Mouse (Mus musculus) hindbrain, embryonic 16.5 days (tissue): ENCODE results near the gene Atp6v1a. TPM values are rescaled to one million over a fixed set of nuclear protein-coding genes. Genes with fewer than 3 reads are reported as not detected.

Experiments
- ATAC-seq: fragments of 200-750 bp; cut with Nextera tagmentation; 2 replicates; pipeline ENCODE4 v1.8.0; 2017; ENCODE audit warnings: moderate TSS enrichment, moderate library complexity
- H3K27ac ChIP-seq: fragments of 300-500 bp; sonication (generic); 2 replicates; pipeline ENCODE4 v1.5.1; 2014; ENCODE audit warnings: low read depth, mild to moderate bottlenecking, control low read depth, low read length, moderate library complexity
- H3K27me3 ChIP-seq: fragments of 300-500 bp; sonication (generic); replicated peaks from 2 replicates; pipeline ENCODE4 v1.6.1; 2014; ENCODE audit warnings: low read length; ENCODE audit not compliant: control insufficient read depth, insufficient read depth
- H3K36me3 ChIP-seq: fragments of 300-500 bp; sonication (generic); 2 replicates; pipeline ENCODE4 v1.6.1; 2014; ENCODE audit warnings: mild to moderate bottlenecking, low read length, moderate library complexity, mixed read lengths; ENCODE audit not compliant: control insufficient read depth, insufficient read depth
- H3K4me1 ChIP-seq: fragments of 300-500 bp; sonication (generic); 2 replicates; pipeline ENCODE4 v1.6.1; 2014; ENCODE audit warnings: low read depth, low read length; ENCODE audit not compliant: control insufficient read depth, insufficient read depth
- H3K4me2 ChIP-seq: fragments of 300-500 bp; sonication (generic); 2 replicates; pipeline ENCODE4 v1.6.1; 2014; ENCODE audit warnings: mild to moderate bottlenecking, low read length, control low read depth, moderate library complexity
- H3K4me3 ChIP-seq: fragments of 300-500 bp; sonication (generic); 2 replicates; pipeline ENCODE4 v1.5.1; 2014; ENCODE audit warnings: mild to moderate bottlenecking, low read length, control low read depth, moderate library complexity
- H3K9ac ChIP-seq: fragments of 300-500 bp; sonication (generic); 2 replicates; pipeline ENCODE4 v1.6.1; 2014; ENCODE audit warnings: low read depth, mild to moderate bottlenecking, control low read depth, low read length, moderate library complexity
- H3K9me3 ChIP-seq: fragments of 300-500 bp; sonication (generic); 2 replicates; pipeline ENCODE4 v1.6.1; 2014; ENCODE audit warnings: mild to moderate bottlenecking, low read length, moderate library complexity; ENCODE audit not compliant: control insufficient read depth
- WGBS: fragments of 180-500 bp; shearing (Covaris S2); extraction: QIAGEN DNeasy Blood & Tissue Kit; methylation state at CpG from one replicate; pipeline ENCODE4 v1.1.7; 2014; 5-methylcytosine and 5-hydroxymethylcytosine counted together
- polyA plus RNA-seq: library from polyadenylated mRNA; unstranded; fragments of >200 nt; fragmentation: Nextera tagmentation; extraction: Ambion mirVana; gene quantifications from 2 replicates; pipeline ENCODE4 v1.2.1, GENCODE M21; 2015

Atp6v1a gene
- polyA plus RNA-seq, 1 experiment from 2014 or later, result 155 TPM

- WGBS, result 26% methylated on average over 10 of the region's 10 CpGs
- Histone ChIP-seq H3K9ac (no peak overlapping the region), H3K36me3 (no peaks in the 10 kb centered on the region), H3K27ac (no peak overlapping the region), H3K9me3 (no peaks in the 10 kb centered on the region), H3K4me3 (no peak overlapping the region), H3K27me3 (no peaks in the 10 kb centered on the region), H3K4me2 (no peak overlapping the region), H3K4me1 (no peaks in the 10 kb centered on the region)
- ATAC-seq, result peak; percentile 51; the same call in 1 of the 2 replicates
Observed at GRCm38 (mm10) chr16:44058745-44059144, 80.8 kb downstream of the Atp6v1a start.

DNA sequence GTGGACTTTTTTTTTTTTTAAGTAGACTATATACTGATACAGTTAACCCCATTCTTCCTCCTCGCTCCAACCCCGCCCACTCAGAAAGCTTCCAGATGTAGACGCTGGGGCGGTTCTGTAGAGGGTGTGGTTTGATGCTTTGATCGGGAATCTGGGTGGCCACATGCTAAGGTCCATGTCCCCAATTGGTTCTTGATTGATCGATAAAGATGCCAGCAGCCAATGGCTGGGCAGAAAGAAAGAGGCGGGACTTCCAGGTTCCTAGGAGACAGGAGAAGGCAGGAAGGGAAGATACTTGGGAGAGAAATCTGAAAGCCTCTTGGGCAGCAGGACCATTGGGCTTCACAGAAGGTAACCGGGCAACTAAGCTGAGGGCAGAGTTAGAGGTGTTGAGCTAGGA, 83.7 kb downstream of the Atp6v1a start:
- Histone ChIP-seq H3K36me3 (no peaks in the 10 kb centered on the region), H3K9ac (no peak overlapping the region), H3K9me3 (no peaks in the 10 kb centered on the region), H3K27ac (no peak overlapping the region), H3K4me1 (no peaks in the 10 kb centered on the region), H3K4me2 (no peak overlapping the region), H3K4me3 (no peak overlapping the region), H3K27me3 (no peaks in the 10 kb centered on the region)
- 0 out of 2 replicates have a peak, but pooled peaks have one; percentile 27 for ATAC-seq
- 62% methylated on average over 8 of the region's 8 CpGs for WGBS

DNA sequence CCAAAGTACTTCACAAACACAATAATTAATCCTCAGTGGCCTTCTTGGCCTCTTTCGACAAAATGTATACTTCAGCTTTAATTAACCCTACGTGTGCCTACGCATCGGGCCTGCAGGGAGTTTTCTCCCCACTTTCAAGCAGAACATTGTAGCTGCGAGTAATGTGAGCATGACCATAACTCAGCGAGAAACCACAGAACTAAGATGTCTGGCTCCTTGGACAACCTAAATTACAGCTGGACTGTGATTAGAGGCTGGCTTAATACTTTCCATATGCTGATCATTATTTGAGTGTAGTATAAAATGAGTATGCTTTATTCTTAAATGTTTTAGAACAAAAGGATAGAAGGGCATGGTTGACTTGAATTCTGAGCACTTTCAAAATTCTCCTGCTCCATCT, 86.2 kb downstream of the Atp6v1a start:
- Histone ChIP-seq H3K9me3 (no peaks in the 10 kb centered on the region), H3K4me1 (no peaks in the 10 kb centered on the region), H3K9ac (no peak overlapping the region), H3K27ac (no peak overlapping the region), H3K4me2 (no peak overlapping the region), H3K27me3 (no peaks in the 10 kb centered on the region), H3K36me3 (no peaks in the 10 kb centered on the region), H3K4me3 (no peak overlapping the region)
- no peak for ATAC-seq
- WGBS, result 84% methylated on average over 6 of the region's 6 CpGs

- H3K4me1 ChIP-seq, result no peaks in the 10 kb centered on the region
- no peak overlapping the region for H3K4me3 ChIP-seq
- WGBS, result 89% methylated on average over 6 of the region's 6 CpGs
- no peak overlapping the region for H3K4me2 ChIP-seq
- no peaks in the 10 kb centered on the region for H3K27me3 ChIP-seq
- no peak overlapping the region for H3K27ac ChIP-seq
- no peaks in the 10 kb centered on the region for H3K36me3 ChIP-seq
- H3K9ac ChIP-seq, result no peak overlapping the region
- H3K9me3 ChIP-seq, result no peaks in the 10 kb centered on the region
- no peak for ATAC-seq
Observed at GRCm38 (mm10) chr16:44052390-44052789, 87.1 kb downstream of the Atp6v1a start.

GRCm38 (mm10) chr16:44050139-44050538, 89.4 kb downstream of the Atp6v1a start:
- Histone ChIP-seq H3K27ac (no peak overlapping the region), H3K36me3 (no peaks in the 10 kb centered on the region), H3K4me2 (no peak overlapping the region), H3K27me3 (no peaks in the 10 kb centered on the region), H3K9ac (no peak overlapping the region), H3K4me1 (no peaks in the 10 kb centered on the region), H3K4me3 (no peak overlapping the region), H3K9me3 (no peaks in the 10 kb centered on the region)
- ATAC-seq, result no peak
- 78% methylated on average over 5 of the region's 5 CpGs for whole genome bisulfite sequencing

DNA sequence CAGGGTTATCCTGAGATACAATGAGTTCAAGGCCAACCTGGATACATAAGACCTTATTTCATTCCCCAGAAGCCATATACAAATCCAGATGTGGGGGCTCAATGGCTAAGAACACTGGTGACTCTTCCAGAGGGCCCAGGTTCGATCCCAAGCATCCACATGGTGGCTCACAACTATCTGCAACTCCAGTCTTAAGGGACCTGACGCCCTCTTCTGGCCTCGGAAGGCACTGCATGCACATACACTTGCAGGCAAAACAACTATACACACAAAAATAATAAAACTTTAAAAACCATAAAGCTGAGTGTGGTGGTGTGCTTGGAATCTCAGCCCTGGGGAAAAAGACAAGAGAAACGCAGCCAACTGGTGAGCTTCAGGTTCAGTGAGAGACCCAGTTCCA, 100.4 kb downstream of the Atp6v1a start:
- no peaks in the 10 kb centered on the region for H3K27me3 ChIP-seq
- H3K4me1 ChIP-seq, result no peaks in the 10 kb centered on the region
- H3K4me3 ChIP-seq, result no peak overlapping the region
- no peak overlapping the region for H3K9ac ChIP-seq
- no peak overlapping the region for H3K4me2 ChIP-seq
- 85% methylated on average over 4 of the region's 4 CpGs for WGBS
- no peak overlapping the region for H3K27ac ChIP-seq
- ATAC-seq, result no peak
- no peaks in the 10 kb centered on the region for H3K9me3 ChIP-seq
- no peaks in the 10 kb centered on the region for H3K36me3 ChIP-seq

Other genes with a start within 250 kb of the Atp6v1a start
- gene Ccdc191, start 249.9 kb downstream of the Atp6v1a start, polyA plus RNA-seq, result 6.7 and 8.9 TPM in 2 replicates
- 17.6 and 18.9 TPM in 2 replicates for gene Qtrt2, start 212.9 kb downstream of the Atp6v1a start, polyA plus RNA-seq
- 3.4 and 3.8 TPM in 2 replicates for gene Zdhhc23, start 159.9 kb downstream of the Atp6v1a start, polyA plus RNA-seq
- 3.1 and 3.5 TPM in 2 replicates for gene Gramd1c, start 76.4 kb downstream of the Atp6v1a start, polyA plus RNA-seq
- 58.6 and 64.5 TPM in 2 replicates for gene Naa50, start 125 bp upstream of the Atp6v1a start, polyA plus RNA-seq
- gene Usf3, start 33.5 kb upstream of the Atp6v1a start, polyA plus RNA-seq, result 1.9 and 2.1 TPM in 2 replicates
- 20.4 TPM in 2 replicates for gene Sidt1, start 193.5 kb upstream of the Atp6v1a start, polyA plus RNA-seq
- 12.7 and 18.4 TPM in 2 replicates for gene Spice1, start 207.4 kb upstream of the Atp6v1a start, polyA plus RNA-seq